Mouse (Mus musculus) forebrain, embryonic 13.5 days (tissue): ENCODE measurements around the gene Nip7. TPM values are rescaled to one million over a fixed set of nuclear protein-coding genes. Genes with fewer than 3 reads are reported as not detected.
"Not testable (repeated sequence)": the region's sequence is repeated elsewhere in the genome, so short reads cannot be mapped to it uniquely, and the experiment has no call there.

Experiments used
- ATAC-seq: fragments of 200-750 bp; cut with Nextera tagmentation; 2 replicates; pipeline ENCODE4 v1.8.0; 2017
- H3K27ac ChIP-seq: fragments of 300-500 bp; sonication (generic); 2 replicates; pipeline ENCODE4 v1.5.1; 2015; ENCODE audit warnings: inconsistent platforms, mild to moderate bottlenecking, moderate library complexity
- H3K27me3 ChIP-seq: fragments of 300-500 bp; sonication (generic); 2 replicates; pipeline ENCODE4 v1.6.1; 2015; ENCODE audit warnings: mild to moderate bottlenecking, inconsistent platforms
- H3K36me3 ChIP-seq: fragments of 300-500 bp; sonication (generic); 2 replicates; pipeline ENCODE4 v1.6.1; 2015; ENCODE audit warnings: mild to moderate bottlenecking, inconsistent platforms; ENCODE audit not compliant: poor library complexity, severe bottlenecking
- H3K4me1 ChIP-seq: fragments of 300-500 bp; sonication (generic); 2 replicates; pipeline ENCODE4 v1.6.1; 2015; ENCODE audit warnings: inconsistent platforms
- H3K4me2 ChIP-seq: fragments of 300-500 bp; sonication (generic); 2 replicates; pipeline ENCODE4 v1.6.1; 2015; ENCODE audit warnings: inconsistent platforms, mild to moderate bottlenecking, moderate library complexity
- H3K4me3 ChIP-seq: fragments of 300-500 bp; sonication (generic); 2 replicates; pipeline ENCODE4 v1.5.1; 2015; ENCODE audit warnings: mild to moderate bottlenecking, inconsistent platforms
- H3K9ac ChIP-seq: fragments of 300-500 bp; sonication (generic); 2 replicates; pipeline ENCODE4 v1.6.1; 2015; ENCODE audit warnings: mild to moderate bottlenecking, inconsistent platforms
- H3K9me3 ChIP-seq: fragments of 300-500 bp; sonication (generic); replicated peaks from 2 replicates; pipeline ENCODE4 v1.6.1; 2016; ENCODE audit warnings: inconsistent platforms
- WGBS: fragments of 180-500 bp; shearing (Covaris S2); methylation state at CpG from one replicate; pipeline ENCODE4 v1.1.7; 2015; 5-methylcytosine and 5-hydroxymethylcytosine counted together
- polyA plus RNA-seq: library from polyadenylated mRNA; unstranded; fragments of >200 nt; fragmentation: Nextera tagmentation; extraction: Ambion mirVana; gene quantifications from 2 replicates; pipeline ENCODE4 v1.2.1, GENCODE M21; 2015

Nip7 gene
- polyA plus RNA-seq, 1 experiment from 2014 or later = 91.3 TPM

GRCm38 (mm10) chr8:107076239-107076888 lies 19.7 kb downstream of the Nip7 start:
- no peak overlapping the region for H3K27ac ChIP-seq
- no peak overlapping the region for H3K4me3 ChIP-seq
- H3K9me3 ChIP-seq = no peaks in the 10 kb centered on the region
- H3K36me3 ChIP-seq = peaks cover 96% of the 10 kb centered on the region
- 90% methylated on average over 7 of the region's 7 CpGs for WGBS
- no peaks in the 10 kb centered on the region for H3K27me3 ChIP-seq
- no peaks in the 10 kb centered on the region for H3K4me1 ChIP-seq
- no peak overlapping the region for H3K4me2 ChIP-seq
- ATAC-seq = no peak
- no peak overlapping the region for H3K9ac ChIP-seq

GRCm38 (mm10) chr8:107085358-107085757 lies 28.7 kb downstream of the Nip7 start:
- no peak for ATAC-seq
- no peak overlapping the region for H3K4me3 ChIP-seq

DNA sequence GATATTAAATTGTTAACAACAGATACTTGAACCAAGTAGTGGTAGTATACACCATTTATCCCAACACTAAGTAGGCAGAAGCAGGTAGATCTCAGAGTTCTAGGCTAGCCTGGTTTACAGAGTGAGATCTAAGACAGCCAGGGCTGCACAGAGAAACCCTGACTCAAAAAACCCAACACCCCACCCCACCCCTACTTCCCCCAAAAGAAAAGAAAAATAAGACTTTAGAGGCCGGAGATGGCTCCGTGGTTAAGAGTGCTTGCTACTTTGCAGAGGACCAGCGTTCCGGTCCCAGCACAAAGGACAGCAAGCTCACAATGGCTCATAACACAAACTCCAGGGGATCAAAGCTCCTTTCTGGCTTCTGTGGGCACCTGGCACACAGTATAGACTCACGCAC lies 29.3 kb downstream of the Nip7 start:
- Histone ChIP-seq H3K4me1 (no peaks in the 10 kb centered on the region), H3K9ac (no peak overlapping the region), H3K9me3 (no peaks in the 10 kb centered on the region), H3K36me3 (peaks cover 82% of the 10 kb centered on the region), H3K4me3 (no peak overlapping the region), H3K27ac (no peak overlapping the region), H3K4me2 (no peak overlapping the region), H3K27me3 (no peaks in the 10 kb centered on the region)
- WGBS = 100% methylated on average over 5 of the region's 5 CpGs
- no peak for ATAC-seq

More at GRCm38 (mm10) chr8:107085358-107085757, 28.7 kb downstream of the Nip7 start:
- no peak overlapping the region for H3K9ac ChIP-seq
- no peak overlapping the region for H3K27ac ChIP-seq
- H3K4me1 ChIP-seq = no peaks in the 10 kb centered on the region
- no peaks in the 10 kb centered on the region for H3K27me3 ChIP-seq
- H3K9me3 ChIP-seq = no peaks in the 10 kb centered on the region
- H3K4me2 ChIP-seq = no peak overlapping the region
- peaks cover 82% of the 10 kb centered on the region for H3K36me3 ChIP-seq
- WGBS = 95% methylated on average over 17 of the region's 17 CpGs

- Histone ChIP-seq H3K9me3 (no peaks in the 10 kb centered on the region), H3K4me1 (0 out of 2 replicates have a peak, but pooled peaks cover 5% of the 10 kb centered on the region), H3K4me2 (no peak overlapping the region), H3K9ac (no peak overlapping the region), H3K27me3 (no peaks in the 10 kb centered on the region), H3K4me3 (no peak overlapping the region), H3K27ac (no peak overlapping the region), H3K36me3 (peaks cover 80% of the 10 kb centered on the region)
- 94% methylated on average over 5 of the region's 5 CpGs for WGBS
- no peak for ATAC-seq
These were observed 31.9 kb downstream of the Nip7 start for GRCm38 (mm10) chr8:107088526-107089063.

- H3K9me3 ChIP-seq = no peaks in the 10 kb centered on the region
- H3K4me3 ChIP-seq = no peak overlapping the region
- H3K27me3 ChIP-seq = no peaks in the 10 kb centered on the region
- ATAC-seq = no peak
- 98% methylated on average over 7 of the region's 7 CpGs for WGBS
- H3K36me3 ChIP-seq = peaks cover 77% of the 10 kb centered on the region
- H3K27ac ChIP-seq = no peak overlapping the region
- peaks cover 24% of the 10 kb centered on the region for H3K4me1 ChIP-seq
- no peak overlapping the region for H3K4me2 ChIP-seq
- no peak overlapping the region for H3K9ac ChIP-seq
These were observed 33.9 kb downstream of the Nip7 start for GRCm38 (mm10) chr8:107090531-107090930.

GRCm38 (mm10) chr8:107095717-107096365 lies 39.2 kb downstream of the Nip7 start:
- no peak; the same call in none of the 2 replicates for ATAC-seq
- peak overlapping the region; percentile 91 for H3K4me3 ChIP-seq
- no peaks in the 10 kb centered on the region for H3K27me3 ChIP-seq
- WGBS = under 1% methylated on average over 32 of the region's 53 CpGs
- H3K9ac ChIP-seq = peak overlapping the region; percentile 89
- peaks cover 33% of the 10 kb centered on the region for H3K36me3 ChIP-seq
- H3K4me1 ChIP-seq = peaks cover 25% of the 10 kb centered on the region
- H3K4me2 ChIP-seq = peak overlapping the region; percentile 71
- H3K9me3 ChIP-seq = no peaks in the 10 kb centered on the region
- H3K27ac ChIP-seq = peak overlapping the region; percentile 85

- H3K4me1 ChIP-seq = peaks cover 25% of the 10 kb centered on the region
- H3K4me3 ChIP-seq = peak within 1 kb of the TSS; percentile 91
- ATAC-seq = peak; percentile 98
- H3K27ac ChIP-seq = peak within 1 kb of the TSS; percentile 85
- H3K9ac ChIP-seq = peak within 1 kb of the TSS; percentile 89
- peaks cover 26% of the 10 kb centered on the region for H3K36me3 ChIP-seq
- no peaks in the 10 kb centered on the region for H3K27me3 ChIP-seq
- WGBS = 4% methylated on average over 39 of the region's 39 CpGs
- H3K4me2 ChIP-seq = peak within 1 kb of the TSS; percentile 71
- H3K9me3 ChIP-seq = no peaks in the 10 kb centered on the region
These were observed 39.8 kb downstream of the Nip7 start, which contains the start of gene Terf2 for GRCm38 (mm10) chr8:107096366-107097036. Gene Terf2 (minus strand): TSS chr8:107096547.

DNA sequence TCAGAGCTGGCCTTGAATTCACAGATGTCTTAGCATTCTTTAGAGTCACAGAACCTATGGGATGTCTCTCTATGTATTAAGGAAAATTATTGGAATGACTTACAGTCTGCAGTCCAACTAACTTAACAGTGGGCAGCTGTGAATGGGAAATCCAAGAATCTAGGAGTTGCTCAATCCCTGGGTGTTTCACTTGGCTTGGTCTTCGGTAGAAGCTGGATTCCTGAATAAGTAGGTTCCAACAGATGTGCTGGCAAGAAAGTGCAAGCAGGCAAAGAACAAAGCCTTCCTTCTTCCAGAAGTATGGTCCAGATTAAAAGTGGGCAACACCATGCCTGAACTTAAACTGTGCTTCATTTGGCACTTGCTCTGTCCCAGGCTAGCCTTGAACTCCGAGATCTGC lies 44.0 kb downstream of the Nip7 start:
- no peak overlapping the region for H3K4me2 ChIP-seq
- H3K27ac ChIP-seq = no peak overlapping the region
- no peak overlapping the region for H3K9ac ChIP-seq
- no peaks in the 10 kb centered on the region for H3K36me3 ChIP-seq
- H3K27me3 ChIP-seq = no peaks in the 10 kb centered on the region
- ATAC-seq = no peak
- H3K9me3 ChIP-seq = no peaks in the 10 kb centered on the region
- H3K4me1 ChIP-seq = no peaks in the 10 kb centered on the region; the same call in 1 of the 2 replicates
- WGBS = 81% methylated on average over 2 of the region's 2 CpGs
- H3K4me3 ChIP-seq = no peak overlapping the region

DNA sequence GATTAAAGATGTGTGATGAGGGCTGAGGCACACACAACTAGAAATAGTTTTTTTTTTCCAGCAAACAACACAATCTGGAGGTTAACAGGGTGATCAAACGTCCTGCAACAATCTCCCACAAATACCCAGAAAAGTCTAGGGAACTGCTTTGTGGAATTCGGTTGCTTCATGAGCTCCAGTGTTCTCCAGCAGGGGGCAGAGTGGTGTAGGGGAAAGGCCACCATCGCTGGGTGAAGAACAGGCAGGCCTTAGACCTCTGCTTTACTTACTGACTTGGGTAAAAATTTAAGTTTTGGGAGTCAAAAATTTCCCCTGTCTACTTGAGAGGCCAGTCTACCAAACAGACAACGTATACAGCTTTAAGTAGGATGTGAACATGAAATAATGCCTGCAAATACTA lies 47.9 kb downstream of the Nip7 start:
- Histone ChIP-seq H3K27me3 (no peaks in the 10 kb centered on the region), H3K4me1 (0 out of 2 replicates have a peak, but pooled peaks cover 3% of the 10 kb centered on the region)
- WGBS = 6% methylated on average over 4 of the region's 4 CpGs

DNA sequence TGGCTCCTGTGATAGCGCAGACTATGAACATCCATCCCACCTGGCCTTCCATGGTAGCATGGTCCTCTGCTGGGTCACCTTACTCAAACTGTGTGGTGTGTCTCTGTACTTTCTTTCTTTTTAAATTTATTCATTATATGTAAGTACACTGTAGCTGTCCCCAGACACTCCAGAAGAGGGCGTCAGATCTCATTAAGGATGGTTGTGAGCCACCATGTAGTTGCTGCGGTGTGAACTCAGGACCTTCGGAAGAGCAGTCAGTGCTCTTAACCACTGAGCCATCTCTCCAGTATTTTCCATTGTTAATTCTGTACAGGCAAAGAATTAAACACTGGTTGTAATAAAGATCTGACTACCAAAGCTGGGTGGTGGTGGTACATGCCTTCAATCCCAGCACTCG lies 51.4 kb downstream of the Nip7 start:
- not testable (repeated sequence) for ATAC-seq, H3K9me3 ChIP-seq, H3K36me3 ChIP-seq, H3K4me3 ChIP-seq, H3K4me2 ChIP-seq, H3K27me3 ChIP-seq, H3K27ac ChIP-seq, H3K4me1 ChIP-seq, H3K9ac ChIP-seq
- WGBS = 90% methylated on average over 5 of the region's 5 CpGs

More for the DNA sequence above, 47.9 kb downstream of the Nip7 start:
- H3K4me2 ChIP-seq = no peak overlapping the region
- no peak overlapping the region for H3K27ac ChIP-seq
- no peak for ATAC-seq
- no peak overlapping the region for H3K4me3 ChIP-seq
- H3K36me3 ChIP-seq = no peaks in the 10 kb centered on the region
- no peak overlapping the region for H3K9ac ChIP-seq
- H3K9me3 ChIP-seq = no peaks in the 10 kb centered on the region

DNA sequence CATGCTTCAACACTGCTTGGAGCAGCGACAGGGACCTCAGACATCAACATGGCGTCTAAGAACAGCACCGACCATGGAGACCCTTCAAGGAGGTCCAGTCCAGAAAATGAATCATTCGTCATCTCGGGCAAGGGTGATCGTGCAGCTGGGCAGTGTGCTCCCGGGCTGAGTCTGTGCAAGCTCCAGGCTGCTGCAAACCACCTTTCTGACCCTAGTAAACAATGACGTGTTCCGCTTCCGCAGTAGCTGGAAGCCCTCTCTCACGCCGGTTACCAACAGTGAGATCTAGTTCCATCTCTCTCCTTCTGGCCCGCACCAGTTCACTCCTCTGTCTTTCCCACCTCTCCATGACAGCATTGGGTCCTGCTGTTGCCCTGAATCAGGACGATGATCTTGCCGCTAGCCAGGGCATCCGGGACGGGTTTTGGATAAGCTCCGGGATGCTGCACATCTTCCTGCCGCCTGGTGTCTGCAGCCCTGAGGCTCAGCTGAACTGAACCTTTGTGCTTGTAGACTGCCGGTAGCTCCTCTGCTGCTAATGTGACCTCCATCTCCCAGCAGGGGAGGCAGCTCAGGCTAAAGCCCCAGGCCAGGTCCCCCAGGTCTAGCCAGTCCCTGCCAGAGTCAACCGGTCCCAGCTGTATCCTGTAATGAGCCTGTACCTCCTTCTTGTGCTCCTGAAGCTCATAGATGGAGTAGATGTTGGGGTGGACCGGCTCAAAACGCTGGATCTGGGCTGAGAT lies 52.5 kb downstream of the Nip7 start:
- no peaks in the 10 kb centered on the region for H3K27me3 ChIP-seq
- no peaks in the 10 kb centered on the region for H3K36me3 ChIP-seq
- no peak for ATAC-seq
- H3K4me3 ChIP-seq = no peak overlapping the region
- WGBS = 69% methylated on average over 23 of the region's 23 CpGs
- no peak overlapping the region for H3K27ac ChIP-seq
- no peak overlapping the region for H3K9ac ChIP-seq
- no peak overlapping the region for H3K4me2 ChIP-seq
- H3K9me3 ChIP-seq = no peaks in the 10 kb centered on the region
- 0 out of 2 replicates have a peak, but pooled peaks cover 3% of the 10 kb centered on the region for H3K4me1 ChIP-seq
